Mouse (Mus musculus) heart, adult 2 months (tissue): Measurements from ENCODE around the gene Trim17. TPM values are rescaled to one million over a fixed set of nuclear protein-coding genes. Genes with fewer than 3 reads are reported as not detected.

Experiments used
- DNase-seq, 2 experiments: peaks; one replicate each; pipeline ENCODE4 v3.0.0; 2021
- H3K27ac ChIP-seq: fragments of 200-600 bp; 2 replicates; pipeline ENCODE4 v1.8.1; 2022
- H3K27me3 ChIP-seq: fragments of 200-500 bp; 2 replicates; pipeline ENCODE4 v1.6.1; 2012; ENCODE audit warnings: mild to moderate bottlenecking, low read length, inconsistent platforms, mixed read lengths; ENCODE audit not compliant: control insufficient read depth, insufficient read depth
- H3K36me3 ChIP-seq: fragments of 200-500 bp; 2 replicates; pipeline ENCODE4 v1.6.1; 2012; ENCODE audit warnings: low read length, inconsistent platforms; ENCODE audit not compliant: control insufficient read depth, insufficient read depth
- H3K4me1 ChIP-seq: fragments of 200-500 bp; 2 replicates; pipeline ENCODE4 v1.6.1; 2011; ENCODE audit warnings: low read length; ENCODE audit not compliant: control insufficient read depth, insufficient read depth
- H3K4me3 ChIP-seq: fragments of 200-600 bp; 2 replicates; pipeline ENCODE4 v1.8.1; 2022
- H3K79me2 ChIP-seq: fragments of 200-500 bp; replicated peaks from 2 replicates; pipeline ENCODE4 v1.6.1; 2012; ENCODE audit warnings: mild to moderate bottlenecking, inconsistent platforms, low read length, moderate library complexity, mixed read lengths; ENCODE audit not compliant: control insufficient read depth, insufficient read depth
- H3K9ac ChIP-seq: fragments of 200-500 bp; 2 replicates; pipeline ENCODE4 v1.6.1; 2012; ENCODE audit warnings: low read depth, mild to moderate bottlenecking, control low read depth, inconsistent platforms, low read length, mixed read lengths
- CTCF ChIP-seq: fragments of 200-600 bp; IDR thresholded peaks from 2 replicates; pipeline ENCODE4 v1.8.1; 2022; ENCODE audit warnings: antibody characterized with exemption, mild to moderate bottlenecking, moderate library complexity
- EP300 ChIP-seq: fragments of 200-500 bp; IDR thresholded peaks from 2 replicates; pipeline ENCODE4 v1.6.1; 2011; ENCODE audit warnings: low read depth, low read length, control low read depth; ENCODE audit not compliant: insufficient read depth
- POLR2A ChIP-seq: fragments of 200-500 bp; IDR thresholded peaks from 2 replicates; pipeline ENCODE4 v1.6.1; 2011; ENCODE audit warnings: mild to moderate bottlenecking, low read depth, low read length, control low read depth; ENCODE audit not compliant: insufficient read depth
- WGBS: fragments of 180-500 bp; shearing (Covaris S2); methylation state at CpG from one replicate; pipeline ENCODE4 v1.1.7; 2018; 5-methylcytosine and 5-hydroxymethylcytosine counted together
- intact Hi-C: fragments of 180-260 bp; cut with DNase I; formaldehyde crosslinking; loops from one replicate; pipeline ENCODE4 v1.15.1; 2025
- polyA plus RNA-seq: library from polyadenylated mRNA; depleted of rRNA; stranded (reverse); fragments of >200 nt; gene quantifications from 2 replicates; pipeline ENCODE4 v1.2.3, GENCODE M21; 2012
- total RNA-seq, 2 experiments: library from RNA; stranded (reverse); gene quantifications; 2 replicates each; pipeline ENCODE4 v1.2.3; 2021

Gene Trim17
- total and polyA plus RNA-seq, 3 experiments, result 0.07 to 0.37 TPM; not detected in 1

DNA sequence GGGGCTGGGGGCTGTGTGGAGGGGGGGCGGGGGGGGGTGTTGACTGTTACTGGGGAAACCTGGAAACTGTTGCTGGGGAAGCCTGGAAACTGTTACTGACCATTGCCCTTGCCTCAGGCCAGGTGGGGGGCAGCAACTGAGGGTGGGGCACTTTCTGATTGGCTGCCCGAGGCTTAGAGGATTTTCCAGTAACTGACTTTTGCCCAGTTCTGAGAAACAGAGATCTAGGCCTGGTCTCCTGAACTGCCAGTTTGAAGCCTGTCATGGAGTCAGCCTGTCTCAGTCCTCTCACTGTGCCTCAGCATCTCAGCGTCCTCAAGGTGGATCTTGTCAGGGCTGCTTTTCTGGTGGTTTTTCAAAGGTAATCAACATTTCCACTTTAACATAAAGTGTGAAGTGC, 19.9 kb downstream of the Trim17 start:
- intact Hi-C loops, result loop anchor here (10.0 kb wide), 1 partner anchor 230 kb away; the partner anchor contains the start of genes 2310033P09Rik and Mrpl55
- TF ChIP-seq CTCF (no peak), POLR2A (no peak), EP300 (no peak)
- Histone ChIP-seq H3K27ac (no peak overlapping the region), H3K4me1 (peaks cover 2% of the 10 kb centered on the region; the same call in 1 of the 2 replicates), H3K27me3 (no peaks in the 10 kb centered on the region), H3K36me3 (no peaks in the 10 kb centered on the region), H3K79me2 (peaks cover 3% of the 10 kb centered on the region; the same call in 1 of the 2 replicates), H3K9ac (no peak overlapping the region), H3K4me3 (no peak overlapping the region)
- DNase-seq, result no peak
- 90% methylated on average over 3 of the region's 3 CpGs for WGBS

DNA sequence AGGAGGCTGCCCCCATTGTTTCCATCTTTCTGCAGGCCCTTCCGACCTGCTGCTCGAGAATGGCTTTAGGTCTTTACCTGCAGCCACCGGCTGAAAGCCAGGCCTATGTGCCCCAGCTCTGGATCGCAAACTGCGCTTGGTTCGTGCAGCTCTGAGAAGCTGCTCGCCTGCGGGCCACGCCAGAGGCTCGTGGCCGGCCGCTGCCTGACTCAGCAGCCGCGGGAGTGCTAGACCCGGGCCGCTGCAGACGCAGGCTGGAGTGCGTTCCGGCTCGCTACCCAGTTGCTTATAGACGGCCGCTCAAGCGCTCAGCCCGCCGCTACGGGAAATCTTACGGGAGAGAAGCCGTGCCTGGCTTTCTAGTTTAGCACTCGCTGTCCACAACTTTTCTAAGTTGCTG, 22.7 kb downstream of the Trim17 start:
- Histone ChIP-seq H3K36me3 (no peaks in the 10 kb centered on the region), H3K4me3 (peak overlapping the region; percentile 95), H3K27ac (peak overlapping the region; percentile 92), H3K9ac (peak overlapping the region; percentile 90), H3K27me3 (no peaks in the 10 kb centered on the region), H3K79me2 (peaks cover 7% of the 10 kb centered on the region), H3K4me1 (peaks cover 17% of the 10 kb centered on the region)
- peak in 1 of 2 experiments; percentile 32 for DNase-seq
- WGBS, result 0% methylated on average over 29 of the region's 29 CpGs
- TF ChIP-seq POLR2A (no peak), CTCF (no peak), EP300 (no peak)
- intact Hi-C loops, result loop anchor here (10.0 kb wide), 1 partner anchor 228 kb away; the partner anchor contains the start of genes 2310033P09Rik and Mrpl55

DNA sequence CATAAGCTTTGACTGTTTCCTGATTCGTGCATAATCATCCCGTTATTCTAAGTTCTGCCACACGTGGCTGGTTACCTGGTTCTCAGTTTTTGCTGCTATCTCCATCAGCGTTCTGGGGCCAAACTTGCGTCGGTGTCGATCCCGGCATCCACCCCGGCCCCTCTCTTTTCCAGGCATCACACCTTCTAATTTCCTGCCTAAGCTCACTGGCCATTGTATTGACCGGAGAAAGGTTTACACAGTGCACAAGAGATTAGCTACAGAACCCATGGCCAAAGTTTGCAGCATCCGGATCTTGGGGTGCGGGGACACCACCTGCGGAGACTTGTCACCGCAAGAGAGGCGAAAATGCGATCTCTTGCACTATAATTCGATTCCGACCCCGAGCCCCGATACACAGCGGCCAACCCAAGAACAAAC, 23.1 kb downstream of the Trim17 start:
- Histone ChIP-seq H3K4me3 (peak overlapping the region; percentile 95), H3K79me2 (peaks cover 7% of the 10 kb centered on the region), H3K4me1 (peaks cover 20% of the 10 kb centered on the region), H3K9ac (peak overlapping the region; percentile 90), H3K27ac (peak overlapping the region; percentile 92), H3K36me3 (peaks cover 2% of the 10 kb centered on the region; the same call in 1 of the 2 replicates), H3K27me3 (no peaks in the 10 kb centered on the region)
- DNase-seq, result no peak
- TF ChIP-seq EP300 (no peak), CTCF (no peak), POLR2A (no peak)
- WGBS, result under 1% methylated on average over 21 of the region's 21 CpGs
- intact Hi-C loops, result loop anchor here (1.0 to 10.0 kb wide), 3 partner anchors 19 to 227 kb away; partner anchors contain the start of genes 2310033P09Rik and Mrpl55

DNA sequence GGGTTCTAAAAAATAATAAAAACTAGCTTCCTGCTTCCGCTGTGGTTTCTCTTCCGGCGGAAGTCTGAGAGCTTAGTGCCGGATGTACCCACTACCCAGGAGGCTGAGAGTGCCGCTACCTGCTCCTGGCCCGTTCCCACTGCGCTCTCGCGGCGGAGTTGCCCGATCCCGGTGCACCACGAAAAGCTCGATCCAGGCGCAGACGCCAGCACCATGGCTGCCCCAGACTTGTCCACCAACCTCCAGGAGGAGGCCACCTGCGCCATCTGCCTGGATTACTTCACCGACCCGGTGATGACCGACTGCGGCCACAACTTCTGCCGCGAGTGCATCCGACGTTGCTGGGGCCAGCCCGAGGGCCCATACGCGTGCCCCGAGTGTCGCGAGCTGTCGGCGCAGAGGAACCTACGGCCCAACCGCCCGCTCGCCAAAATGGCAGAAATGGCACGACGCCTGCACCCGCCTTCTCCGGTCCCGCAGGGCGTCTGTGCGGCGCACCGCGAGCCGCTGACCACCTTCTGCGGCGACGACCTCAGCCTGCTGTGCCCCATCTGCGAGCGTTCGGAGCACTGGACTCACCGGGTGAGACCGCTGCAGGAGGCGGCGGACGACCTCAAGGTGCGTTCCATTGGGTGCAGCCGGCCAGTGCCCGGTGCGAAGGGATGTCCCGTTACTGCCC, 23.7 kb downstream of the Trim17 start, which contains the start of gene Trim11:
Trim11 (plus strand) TSS at position 67 of the 679 bp plus-strand sequence.
- H3K36me3 ChIP-seq, result peaks cover 6% of the 10 kb centered on the region
- peaks cover 20% of the 10 kb centered on the region for H3K4me1 ChIP-seq
- WGBS, result under 1% methylated on average over 64 of the region's 64 CpGs
- peak within 1 kb of the TSS; percentile 90 for H3K9ac ChIP-seq
- TF ChIP-seq POLR2A, result peak; percentile 86
- TF ChIP-seq EP300, result 0 out of 2 replicates have a peak, but pooled peaks have one; percentile 54
- peak; percentile 5; the same call in 1 of the 2 replicates for TF ChIP-seq CTCF
- DNase-seq, result peak; percentile 73 to 81
- H3K4me3 ChIP-seq, result peak within 1 kb of the TSS; percentile 95
- peak within 1 kb of the TSS; percentile 92 for H3K27ac ChIP-seq
- no peaks in the 10 kb centered on the region for H3K27me3 ChIP-seq
- H3K79me2 ChIP-seq, result peaks cover 7% of the 10 kb centered on the region
- intact Hi-C loops, result loop anchor here (1.0 to 10.0 kb wide), 3 partner anchors 19 to 227 kb away; partner anchors contain the start of genes 2310033P09Rik and Mrpl55

DNA sequence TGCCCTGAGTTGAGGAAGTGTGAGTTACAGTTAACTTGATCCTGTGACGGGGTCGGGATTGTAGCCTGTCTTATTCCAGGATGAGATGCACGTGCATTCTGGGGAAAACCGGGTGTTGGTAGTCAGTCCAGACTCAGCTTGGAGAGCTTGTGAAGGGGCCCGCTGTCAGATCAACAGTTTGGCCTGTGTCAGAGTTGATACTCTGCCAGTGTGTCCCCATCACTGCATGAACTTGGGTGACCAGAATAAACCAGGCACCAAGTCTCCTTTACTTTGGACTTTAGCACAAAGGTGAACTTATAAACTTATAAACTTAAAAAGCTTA, 24.2 kb downstream of the Trim17 start:
- peaks cover 21% of the 10 kb centered on the region for H3K4me1 ChIP-seq

DNA sequence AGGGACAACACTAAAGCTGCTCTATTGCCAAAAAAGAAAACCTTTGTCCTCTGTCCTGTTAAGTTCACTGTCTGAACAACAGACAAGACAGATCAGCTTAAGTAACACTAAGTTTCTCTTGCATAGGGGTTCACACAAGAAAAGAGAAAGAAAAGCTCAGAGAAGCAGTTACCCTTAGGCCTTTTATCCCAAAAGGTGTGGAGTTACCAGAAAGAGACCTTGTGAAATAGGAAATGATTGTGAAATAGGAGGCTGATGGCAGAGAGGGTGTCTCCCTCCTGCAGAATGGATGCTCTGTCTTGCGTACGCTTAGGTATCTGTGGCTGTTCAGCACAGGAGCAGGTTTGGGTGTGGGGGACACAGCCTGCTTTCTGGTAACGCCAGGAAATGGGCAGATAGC, 24.7 kb downstream of the Trim17 start:
- peaks cover 7% of the 10 kb centered on the region for H3K79me2 ChIP-seq
- peaks cover 6% of the 10 kb centered on the region for H3K36me3 ChIP-seq
- no peaks in the 10 kb centered on the region for H3K27me3 ChIP-seq
- peaks cover 23% of the 10 kb centered on the region for H3K4me1 ChIP-seq
- WGBS, result 34% methylated on average over 3 of the region's 3 CpGs
- DNase-seq, result no peak
- TF ChIP-seq CTCF, result no peak
- no peak for TF ChIP-seq EP300
- no peak for TF ChIP-seq POLR2A
- peak overlapping the region; percentile 95 for H3K4me3 ChIP-seq
- H3K27ac ChIP-seq, result peak overlapping the region; percentile 92
- intact Hi-C loops, result loop anchor here (2.0 to 10.0 kb wide), 2 partner anchors 18 to 226 kb away; partner anchors contain the start of genes 2310033P09Rik and Mrpl55
- H3K9ac ChIP-seq, result peak overlapping the region; percentile 31

More for the DNA sequence above, 24.2 kb downstream of the Trim17 start:
- no peak for TF ChIP-seq CTCF
- TF ChIP-seq EP300, result no peak
- peak overlapping the region; percentile 90 for H3K9ac ChIP-seq
- H3K36me3 ChIP-seq, result peaks cover 6% of the 10 kb centered on the region
- peak overlapping the region; percentile 95 for H3K4me3 ChIP-seq
- peak overlapping the region; percentile 92 for H3K27ac ChIP-seq
- H3K79me2 ChIP-seq, result peaks cover 7% of the 10 kb centered on the region
- no peak for DNase-seq
- under 1% methylated on average over 5 of the region's 5 CpGs for WGBS
- intact Hi-C loops, result loop anchor here (1.0 to 10.0 kb wide), 3 partner anchors 18 to 226 kb away; partner anchors contain the start of genes 2310033P09Rik and Mrpl55
- no peaks in the 10 kb centered on the region for H3K27me3 ChIP-seq
